Mouse (Mus musculus): Measurements from ENCODE around the gene Ppp1r3c. TPM values are rescaled to one million over a fixed set of nuclear protein-coding genes. Genes with fewer than 3 reads are reported as not detected.
A peak's percentile ranks its signal among the peaks of the same experiment; 100 is the strongest.

Ppp1r3c gene
- polyA plus RNA-seq (2016; fragmentation: Nextera tagmentation; extraction: Ambion mirVana) = 1.2 and 1.8 TPM in 2 replicates

DNA sequence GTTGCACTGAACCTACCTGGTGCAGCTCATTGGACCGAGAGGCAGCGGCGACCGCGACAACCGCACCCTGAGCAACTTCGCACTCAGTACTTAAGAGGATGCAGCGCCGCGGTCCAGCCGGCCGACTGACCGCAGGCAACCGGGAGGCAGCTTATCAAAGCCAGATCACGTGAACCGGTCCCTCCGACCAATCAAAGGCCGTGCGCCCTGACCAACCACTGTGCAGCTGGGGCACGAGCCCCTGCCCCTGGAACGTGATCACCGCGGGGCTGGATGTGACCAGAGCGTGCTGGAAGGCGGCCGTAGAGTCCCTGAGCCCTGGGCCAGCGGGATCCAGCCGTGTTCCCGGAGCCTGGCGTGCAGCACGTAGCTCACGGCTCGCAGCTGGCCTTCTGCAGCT is at the start of gene Ppp1r3c:
Ppp1r3c (minus strand) TSS at position 117 of the 400 bp plus-strand sequence.
- H3K27me3 ChIP-seq (ENCODE audit: low read depth, poor library complexity, severe bottlenecking) = peaks cover 7% of the 10 kb centered on the region; the same call in 1 of the 2 replicates
- H3K36me3 ChIP-seq = no peaks in the 10 kb centered on the region
- peaks cover 3% of the 10 kb centered on the region; the same call in 1 of the 2 replicates for H3K4me1 ChIP-seq
- H3K27ac ChIP-seq = peak within 1 kb of the TSS; percentile 87
- no peaks in the 10 kb centered on the region for H3K9me3 ChIP-seq (replicated peaks)
- H3K4me3 ChIP-seq = peak within 1 kb of the TSS; percentile 59
- peak; percentile 94 for DNase-seq (ENCODE audit: low spot score)
- under 1% methylated on average over 33 of the region's 33 CpGs for WGBS

DNA sequence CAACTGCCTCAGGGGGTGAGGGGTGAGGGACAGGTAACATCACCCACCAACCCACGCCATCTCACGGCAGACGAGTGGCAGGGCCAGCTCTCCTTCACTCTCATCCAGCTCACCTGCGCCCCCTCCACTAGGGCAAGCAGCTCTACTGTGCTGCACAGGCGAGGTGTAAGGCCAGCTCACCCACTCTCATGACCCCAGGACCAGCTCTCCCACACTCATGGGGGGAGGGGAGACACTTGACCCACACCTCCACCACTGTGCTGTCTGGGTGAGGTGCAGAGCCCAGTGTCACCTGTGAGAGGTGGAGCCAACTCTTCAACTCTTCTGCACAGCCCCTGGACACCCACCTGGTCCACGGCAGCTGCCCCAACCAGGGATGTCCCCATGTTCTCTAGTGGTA is 46.7 kb upstream of the Ppp1r3c start:
- H3K4me3 ChIP-seq = no peak overlapping the region
- H3K36me3 ChIP-seq = no peaks in the 10 kb centered on the region
- DNase-seq (ENCODE audit: low spot score) = no peak
- H3K27ac ChIP-seq = no peak overlapping the region
- no peaks in the 10 kb centered on the region for H3K9me3 ChIP-seq (replicated peaks)
- H3K27me3 ChIP-seq (ENCODE audit: low read depth, poor library complexity, severe bottlenecking) = no peaks in the 10 kb centered on the region
- H3K4me1 ChIP-seq = no peaks in the 10 kb centered on the region
- 91% methylated on average over 6 of the region's 6 CpGs for WGBS

GRCm38 (mm10) chr19:36782591-36782990 is 46.1 kb upstream of the Ppp1r3c start:
- no peaks in the 10 kb centered on the region for H3K9me3 ChIP-seq (replicated peaks)
- WGBS = 78% methylated on average over 3 of the region's 3 CpGs
- no peaks in the 10 kb centered on the region for H3K4me1 ChIP-seq
- H3K27ac ChIP-seq = no peak overlapping the region
- no peak overlapping the region for H3K4me3 ChIP-seq
- no peaks in the 10 kb centered on the region for H3K27me3 ChIP-seq (ENCODE audit: low read depth, poor library complexity, severe bottlenecking)
- H3K36me3 ChIP-seq = no peaks in the 10 kb centered on the region
- DNase-seq (ENCODE audit: low spot score) = no peak

- no peaks in the 10 kb centered on the region for H3K27me3 ChIP-seq (ENCODE audit: low read depth, poor library complexity, severe bottlenecking)
- no peaks in the 10 kb centered on the region for H3K4me1 ChIP-seq
- H3K36me3 ChIP-seq = no peaks in the 10 kb centered on the region
- H3K4me3 ChIP-seq = no peak overlapping the region
- no peaks in the 10 kb centered on the region for H3K9me3 ChIP-seq (replicated peaks)
- no peak overlapping the region for H3K27ac ChIP-seq
- 86% methylated on average over 3 of the region's 3 CpGs for WGBS
- no peak for DNase-seq (ENCODE audit: low spot score)
These were observed 45.5 kb upstream of the Ppp1r3c start for GRCm38 (mm10) chr19:36781996-36782395.

DNA sequence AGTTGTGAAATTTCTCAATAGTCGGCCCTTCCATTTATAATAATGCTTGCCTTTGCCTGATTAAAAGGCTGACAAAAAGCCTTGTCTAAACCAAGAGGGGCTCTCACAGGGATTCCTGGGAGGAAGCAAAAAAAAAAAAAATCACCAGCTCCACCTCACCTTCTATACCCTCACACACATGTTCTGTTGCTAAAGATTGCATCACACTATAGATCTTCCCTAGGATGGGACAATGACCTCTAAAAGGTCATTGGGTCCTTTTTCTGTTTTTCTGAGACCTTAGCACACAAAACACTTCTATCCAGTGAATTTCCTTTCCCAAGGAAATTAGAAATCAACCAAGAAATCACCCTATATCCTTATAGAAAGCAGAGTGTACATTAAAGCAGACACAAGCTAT is 43.9 kb upstream of the Ppp1r3c start:
- WGBS = 91% methylated on average over 1 of the region's 1 CpGs
- H3K4me3 ChIP-seq = no peak overlapping the region
- no peaks in the 10 kb centered on the region for H3K27me3 ChIP-seq (ENCODE audit: low read depth, poor library complexity, severe bottlenecking)
- no peaks in the 10 kb centered on the region for H3K9me3 ChIP-seq (replicated peaks)
- DNase-seq (ENCODE audit: low spot score) = no peak
- no peaks in the 10 kb centered on the region for H3K36me3 ChIP-seq
- H3K27ac ChIP-seq = no peak overlapping the region
- H3K4me1 ChIP-seq = no peaks in the 10 kb centered on the region

DNA sequence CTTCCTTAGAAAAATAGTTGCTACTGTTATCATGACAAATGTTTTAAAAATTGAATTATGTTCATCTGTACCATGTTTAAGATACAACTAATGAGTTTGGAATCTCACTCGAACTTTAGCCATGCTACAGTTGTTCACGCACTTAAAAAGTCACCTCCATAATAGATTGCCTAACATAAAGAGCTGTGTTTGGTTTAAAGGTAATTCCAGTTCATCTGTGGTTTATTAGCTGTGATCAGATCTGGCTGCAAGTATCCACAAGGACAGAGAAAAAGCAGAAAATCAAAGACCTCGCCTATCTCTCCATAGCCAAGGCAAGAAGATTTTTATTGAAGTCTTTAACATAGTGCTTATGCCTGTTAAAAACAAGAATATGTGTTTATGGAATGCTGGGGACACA is 43.3 kb upstream of the Ppp1r3c start:
- Histone ChIP-seq H3K27ac (no peak overlapping the region), H3K36me3 (no peaks in the 10 kb centered on the region), H3K4me3 (no peak overlapping the region), H3K27me3 (ENCODE audit: low read depth, poor library complexity, severe bottlenecking) (no peaks in the 10 kb centered on the region), H3K4me1 (no peaks in the 10 kb centered on the region), H3K9me3 (replicated peaks) (no peaks in the 10 kb centered on the region)
- no peak for DNase-seq (ENCODE audit: low spot score)
- 62% methylated on average over 3 of the region's 3 CpGs for WGBS

- H3K27ac ChIP-seq = no peak overlapping the region
- 94% methylated on average over 8 of the region's 8 CpGs for WGBS
These were observed 39.1 kb upstream of the Ppp1r3c start for GRCm38 (mm10) chr19:36775531-36775930.

GRCm38 (mm10) chr19:36773716-36774459 is 37.4 kb upstream of the Ppp1r3c start:
- no peak for DNase-seq (ENCODE audit: low spot score)
- Histone ChIP-seq H3K36me3 (no peaks in the 10 kb centered on the region), H3K9me3 (replicated peaks) (no peaks in the 10 kb centered on the region), H3K4me1 (no peaks in the 10 kb centered on the region), H3K4me3 (no peak overlapping the region), H3K27me3 (ENCODE audit: low read depth, poor library complexity, severe bottlenecking) (no peaks in the 10 kb centered on the region), H3K27ac (no peak overlapping the region)
- whole genome bisulfite sequencing = 92% methylated on average over 8 of the region's 8 CpGs

More at GRCm38 (mm10) chr19:36775531-36775930, 39.1 kb upstream of the Ppp1r3c start:
- H3K4me1 ChIP-seq = no peaks in the 10 kb centered on the region
- no peak overlapping the region for H3K4me3 ChIP-seq
- H3K36me3 ChIP-seq = no peaks in the 10 kb centered on the region
- H3K27me3 ChIP-seq (ENCODE audit: low read depth, poor library complexity, severe bottlenecking) = no peaks in the 10 kb centered on the region
- no peak for DNase-seq (ENCODE audit: low spot score)
- no peaks in the 10 kb centered on the region for H3K9me3 ChIP-seq (replicated peaks)

GRCm38 (mm10) chr19:36768084-36768483 is 31.6 kb upstream of the Ppp1r3c start:
- H3K4me3 ChIP-seq = no peak overlapping the region
- no peaks in the 10 kb centered on the region for H3K4me1 ChIP-seq
- no peak for DNase-seq (ENCODE audit: low spot score)
- no peaks in the 10 kb centered on the region for H3K9me3 ChIP-seq (replicated peaks)
- WGBS = 84% methylated on average over 8 of the region's 8 CpGs
- no peaks in the 10 kb centered on the region for H3K27me3 ChIP-seq (ENCODE audit: low read depth, poor library complexity, severe bottlenecking)
- H3K36me3 ChIP-seq = no peaks in the 10 kb centered on the region
- no peak overlapping the region for H3K27ac ChIP-seq

DNA sequence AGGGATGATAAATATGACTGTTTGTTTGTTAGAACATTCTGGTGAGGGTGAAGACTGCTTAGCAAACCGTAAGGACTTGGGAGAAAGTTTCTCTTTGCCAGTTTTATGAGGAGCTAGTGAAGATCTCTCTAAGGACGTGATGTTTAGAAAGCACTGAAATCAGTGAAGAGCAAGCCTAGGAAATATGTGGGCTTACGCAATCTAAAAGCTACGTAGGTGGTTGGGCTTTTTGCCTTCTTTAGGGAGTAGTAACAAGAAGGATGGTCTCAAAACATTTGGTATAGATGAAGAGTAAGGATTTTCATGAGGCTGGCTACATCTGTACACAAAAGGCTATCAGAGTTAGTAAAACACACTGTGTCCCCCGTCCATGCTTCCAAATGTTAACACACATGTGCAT is 28.0 kb upstream of the Ppp1r3c start:
- no peak overlapping the region for H3K27ac ChIP-seq
- no peaks in the 10 kb centered on the region for H3K27me3 ChIP-seq (ENCODE audit: low read depth, poor library complexity, severe bottlenecking)
- whole genome bisulfite sequencing = 80% methylated on average over 5 of the region's 5 CpGs
- H3K4me3 ChIP-seq = no peak overlapping the region
- H3K36me3 ChIP-seq = no peaks in the 10 kb centered on the region
- DNase-seq (ENCODE audit: low spot score) = no peak
- no peaks in the 10 kb centered on the region for H3K4me1 ChIP-seq
- H3K9me3 ChIP-seq (replicated peaks) = no peaks in the 10 kb centered on the region

- Histone ChIP-seq H3K4me1 (no peaks in the 10 kb centered on the region), H3K9me3 (replicated peaks) (no peaks in the 10 kb centered on the region), H3K27ac (no peak overlapping the region), H3K4me3 (no peak overlapping the region), H3K36me3 (no peaks in the 10 kb centered on the region), H3K27me3 (ENCODE audit: low read depth, poor library complexity, severe bottlenecking) (no peaks in the 10 kb centered on the region)
- no peak for DNase-seq (ENCODE audit: low spot score)
These were observed 12.5 kb upstream of the Ppp1r3c start for GRCm38 (mm10) chr19:36748996-36749395.

- Histone ChIP-seq H3K4me3 (no peak overlapping the region), H3K36me3 (no peaks in the 10 kb centered on the region)
- no peak for DNase-seq (ENCODE audit: low spot score)
These were observed 5.9 kb upstream of the Ppp1r3c start for GRCm38 (mm10) chr19:36742331-36742730.

DNA sequence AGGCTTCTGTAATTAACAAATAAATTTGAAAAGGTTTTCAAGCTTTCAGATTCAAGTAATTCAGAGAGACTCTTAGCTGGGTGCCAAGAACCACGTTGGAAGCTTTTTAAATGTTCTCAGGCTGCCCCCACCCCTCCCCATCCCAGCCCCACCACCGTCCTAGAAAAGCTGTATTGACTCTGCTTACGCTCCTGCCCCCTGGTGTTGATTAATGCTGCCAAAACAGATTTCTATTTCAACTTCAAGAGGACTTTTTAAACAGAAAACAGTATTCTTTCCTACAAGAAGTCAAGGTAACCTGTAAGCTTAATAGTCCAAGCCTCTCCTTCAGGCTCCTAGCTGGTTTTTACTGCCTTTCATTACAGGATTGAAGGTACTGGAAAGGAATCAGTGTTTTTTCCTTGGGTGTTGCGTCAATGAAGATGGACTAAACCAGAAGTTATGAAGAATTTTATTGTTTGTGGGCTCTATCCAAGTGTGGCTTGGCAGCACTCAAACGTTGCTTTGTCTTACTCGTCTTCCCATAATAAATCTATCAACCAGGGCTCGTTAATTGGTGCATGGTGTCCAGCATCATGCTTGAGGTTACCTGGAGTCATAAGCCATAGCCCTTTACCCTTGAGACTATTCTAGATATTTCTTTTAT is 3.2 kb upstream of the Ppp1r3c start:
- Histone ChIP-seq H3K27ac (no peak overlapping the region), H3K36me3 (no peaks in the 10 kb centered on the region), H3K27me3 (ENCODE audit: low read depth, poor library complexity, severe bottlenecking) (peaks cover 7% of the 10 kb centered on the region; the same call in 1 of the 2 replicates), H3K4me3 (no peak overlapping the region), H3K4me1 (peaks cover 3% of the 10 kb centered on the region; the same call in 1 of the 2 replicates), H3K9me3 (replicated peaks) (no peaks in the 10 kb centered on the region)
- WGBS = 55% methylated on average over 7 of the region's 7 CpGs
- DNase-seq (ENCODE audit: low spot score) = no peak

More at GRCm38 (mm10) chr19:36742331-36742730, 5.9 kb upstream of the Ppp1r3c start:
- no peaks in the 10 kb centered on the region; the same call in 1 of the 2 replicates for H3K4me1 ChIP-seq
- no peaks in the 10 kb centered on the region for H3K27me3 ChIP-seq (ENCODE audit: low read depth, poor library complexity, severe bottlenecking)
- no peaks in the 10 kb centered on the region for H3K9me3 ChIP-seq (replicated peaks)
- H3K27ac ChIP-seq = no peak overlapping the region
